Mouse (Mus musculus) E14TG2a.4 (cell line): ENCODE measurements at regions not wholly inside any gene's neighbourhood (a gene's known extent, or its start where the extent isn't known, plus 50 kb on each side); places are given as distances from the start of the nearest gene placed in this dataset.

Experiments used
- H3K27me3 ChIP-seq: 2 replicates; pipeline ENCODE4 v1.6.1; 2014; ENCODE audit warnings: low read length, control low read depth; ENCODE audit not compliant: insufficient read depth
- H3K36me3 ChIP-seq: 2 replicates; pipeline ENCODE4 v1.6.1; 2014; ENCODE audit warnings: low read length, control low read depth; ENCODE audit not compliant: insufficient read depth
- H3K4me1 ChIP-seq: replicated peaks from 2 replicates; pipeline ENCODE4 v1.6.1; 2014; ENCODE audit warnings: low read depth, low read length, control low read depth
- H3K4me3 ChIP-seq: replicated peaks from 2 replicates; pipeline ENCODE4 v1.5.1; 2014; ENCODE audit warnings: mild to moderate bottlenecking, low read length
- H3K9me3 ChIP-seq: 2 replicates; pipeline ENCODE4 v1.6.1; 2014; ENCODE audit warnings: low read length, control low read depth
- CTCF ChIP-seq: conservative IDR thresholded peaks from 2 replicates; pipeline ENCODE4 v1.5.1; 2014; ENCODE audit warnings: low read length
- NANOG ChIP-seq: IDR thresholded peaks from 2 replicates; pipeline ENCODE4 v1.6.1; 2014; ENCODE audit warnings: borderline replicate concordance, low read length, mixed read lengths
- POU5F1 ChIP-seq: IDR thresholded peaks from 2 replicates; pipeline ENCODE4 v1.6.1; 2014; ENCODE audit warnings: low read length, borderline replicate concordance

DNA sequence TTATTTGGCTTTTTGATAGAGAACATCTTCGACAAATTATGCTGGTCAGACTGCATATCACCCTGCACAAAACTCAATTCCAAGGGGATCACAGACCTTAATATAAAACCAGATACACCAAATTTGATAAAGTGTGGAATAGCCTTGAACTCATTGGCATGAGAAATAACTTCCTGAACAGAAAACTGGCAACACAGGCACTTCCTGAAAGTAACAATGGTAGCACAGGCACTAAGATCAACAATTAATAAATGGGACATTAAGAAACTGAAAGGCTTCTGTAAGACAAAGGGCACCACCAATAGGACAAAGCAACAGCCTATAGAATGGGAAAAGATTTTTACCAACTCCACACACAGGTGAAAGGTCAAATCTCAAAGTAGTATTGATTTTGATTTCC lies 141.5 kb downstream of the Fam198b start:
- Histone ChIP-seq H3K27me3 (peaks cover 9% of the 10 kb centered on the region; the same call in 1 of the 2 replicates), H3K4me1 (no peaks in the 10 kb centered on the region), H3K36me3 (no peaks in the 10 kb centered on the region), H3K9me3 (no peaks in the 10 kb centered on the region), H3K4me3 (no peak overlapping the region)
- TF ChIP-seq NANOG (no peak), CTCF (no peak), POU5F1 (no peak)

DNA sequence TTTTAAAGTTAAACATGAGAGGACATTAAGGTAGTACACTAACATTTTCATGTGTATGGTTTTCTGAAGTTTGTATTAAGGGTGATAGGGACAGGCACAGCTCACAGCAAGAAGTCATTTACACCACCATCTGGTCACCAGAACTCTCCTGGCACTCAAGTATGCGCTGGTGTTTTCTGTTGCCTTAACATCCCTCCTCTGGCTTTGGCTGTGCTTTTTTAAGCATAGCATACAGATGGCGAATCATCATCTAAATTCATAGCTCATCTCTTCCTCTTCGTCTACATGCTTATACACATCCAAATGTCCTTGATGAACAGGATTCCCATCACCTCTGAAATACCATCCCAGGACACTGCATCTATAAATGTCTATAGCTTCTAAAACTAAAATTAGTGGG lies 148.7 kb downstream of the Fam198b start:
- Histone ChIP-seq H3K27me3 (no peaks in the 10 kb centered on the region), H3K4me3 (no peak overlapping the region), H3K36me3 (no peaks in the 10 kb centered on the region), H3K9me3 (no peaks in the 10 kb centered on the region), H3K4me1 (no peaks in the 10 kb centered on the region)
- TF ChIP-seq CTCF (no peak), NANOG (no peak), POU5F1 (no peak)

DNA sequence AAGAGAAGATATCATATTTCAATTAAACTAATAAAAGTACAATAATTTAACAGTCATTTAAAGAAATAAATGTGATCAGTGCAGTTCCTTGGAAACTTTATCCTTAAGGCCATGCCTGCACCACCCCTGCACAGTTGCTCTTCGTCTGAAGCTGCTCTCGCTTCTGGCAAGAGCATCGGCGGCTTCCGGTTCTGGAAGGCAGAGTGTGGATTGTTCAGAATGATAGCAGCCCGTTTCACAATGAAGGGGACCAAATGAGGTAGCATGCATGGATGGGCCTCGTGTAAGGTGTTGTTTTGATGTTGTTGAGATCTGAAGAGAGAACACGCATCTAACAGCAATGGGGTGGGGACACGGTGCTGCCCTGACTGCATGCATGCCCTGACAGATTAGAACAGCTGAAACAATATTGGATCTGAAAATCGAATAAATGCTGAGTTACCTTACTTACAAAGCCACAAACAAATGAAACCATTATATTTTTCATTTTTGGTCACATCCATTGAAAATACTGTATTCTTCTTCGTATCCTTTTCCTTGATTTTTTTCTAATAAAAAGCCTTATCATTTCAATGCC lies 154.3 kb downstream of the Fam198b start:
- no peaks in the 10 kb centered on the region for H3K27me3 ChIP-seq
- no peak for TF ChIP-seq POU5F1
- TF ChIP-seq NANOG = no peak
- no peak for TF ChIP-seq CTCF
- H3K4me1 ChIP-seq = no peaks in the 10 kb centered on the region
- no peaks in the 10 kb centered on the region for H3K9me3 ChIP-seq
- H3K36me3 ChIP-seq = no peaks in the 10 kb centered on the region
- H3K4me3 ChIP-seq = no peak overlapping the region

DNA sequence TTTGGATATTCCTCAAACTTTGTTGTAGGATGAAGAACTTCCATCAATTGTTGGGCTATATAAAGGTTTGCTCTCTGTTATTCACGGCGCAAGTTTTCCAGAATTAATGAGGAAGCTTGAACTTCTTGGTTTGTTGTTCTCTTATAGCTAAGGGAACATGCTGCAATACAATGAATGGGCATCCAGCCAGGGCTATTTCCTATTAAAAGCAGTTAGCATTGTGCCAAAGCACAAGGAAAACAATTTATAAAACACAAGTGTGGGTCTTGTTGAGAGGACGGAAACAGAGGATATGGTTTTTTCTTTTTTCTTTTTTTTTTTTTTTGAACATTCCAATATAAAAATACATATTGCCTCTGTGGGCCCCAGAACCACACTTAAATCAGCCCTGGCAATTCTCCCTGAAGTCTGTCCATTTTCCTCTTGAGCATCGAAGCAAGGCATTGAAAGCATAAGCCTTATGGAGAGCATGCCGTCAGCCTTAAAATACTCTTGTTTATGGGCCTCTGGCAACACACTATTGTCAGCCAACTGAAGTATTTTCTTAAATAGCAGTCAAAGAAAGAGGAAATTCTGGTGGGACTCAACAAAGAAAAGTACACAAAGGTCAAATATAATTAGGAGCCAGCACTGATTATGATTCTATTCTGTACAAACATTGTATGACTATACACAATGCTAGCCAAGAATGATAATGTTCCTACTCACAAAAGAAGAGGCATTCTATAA lies 158.6 kb downstream of the Fam198b start:
- Histone ChIP-seq H3K9me3 (no peaks in the 10 kb centered on the region), H3K4me1 (no peaks in the 10 kb centered on the region), H3K4me3 (no peak overlapping the region), H3K36me3 (no peaks in the 10 kb centered on the region), H3K27me3 (no peaks in the 10 kb centered on the region)
- TF ChIP-seq CTCF (no peak), POU5F1 (no peak), NANOG (no peak)

DNA sequence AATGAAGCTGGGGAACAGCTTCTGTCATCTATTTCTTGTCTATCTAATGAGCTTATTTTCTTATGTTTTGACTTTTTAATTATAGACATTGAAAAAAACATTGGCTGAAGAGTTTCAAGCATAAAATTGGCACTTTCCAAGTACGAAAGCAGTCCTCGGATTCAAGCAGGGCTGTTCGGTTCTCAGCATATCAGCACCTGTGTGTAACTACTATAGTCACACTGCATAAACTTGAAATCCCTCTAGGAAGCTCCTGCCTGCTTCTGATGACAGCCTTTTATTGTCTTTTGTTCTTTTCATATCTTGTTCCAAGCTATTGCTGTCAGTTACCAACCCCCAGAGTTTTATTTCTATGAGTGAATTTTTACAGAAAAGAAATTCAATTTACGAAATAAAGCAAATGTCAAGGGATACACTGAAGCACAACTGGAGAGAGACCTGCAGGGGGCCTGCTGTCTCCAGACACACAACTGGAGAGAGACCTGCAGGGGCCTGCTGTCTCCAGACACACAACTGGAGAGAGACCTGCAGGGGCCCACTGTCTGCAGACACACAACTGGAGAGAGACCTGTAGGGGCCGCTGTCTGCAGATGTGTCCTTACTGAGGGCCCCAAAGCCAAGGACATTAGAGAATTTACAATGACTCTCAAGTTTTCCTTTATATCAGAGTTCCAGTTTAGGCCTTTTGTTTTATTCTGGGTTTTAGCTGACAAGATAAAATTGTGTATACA lies 165.3 kb downstream of the Fam198b start:
- no peak for TF ChIP-seq NANOG
- TF ChIP-seq POU5F1 = no peak
- no peak for TF ChIP-seq CTCF
- Histone ChIP-seq H3K4me1 (no peaks in the 10 kb centered on the region), H3K27me3 (no peaks in the 10 kb centered on the region), H3K4me3 (no peak overlapping the region), H3K36me3 (no peaks in the 10 kb centered on the region), H3K9me3 (no peaks in the 10 kb centered on the region)

DNA sequence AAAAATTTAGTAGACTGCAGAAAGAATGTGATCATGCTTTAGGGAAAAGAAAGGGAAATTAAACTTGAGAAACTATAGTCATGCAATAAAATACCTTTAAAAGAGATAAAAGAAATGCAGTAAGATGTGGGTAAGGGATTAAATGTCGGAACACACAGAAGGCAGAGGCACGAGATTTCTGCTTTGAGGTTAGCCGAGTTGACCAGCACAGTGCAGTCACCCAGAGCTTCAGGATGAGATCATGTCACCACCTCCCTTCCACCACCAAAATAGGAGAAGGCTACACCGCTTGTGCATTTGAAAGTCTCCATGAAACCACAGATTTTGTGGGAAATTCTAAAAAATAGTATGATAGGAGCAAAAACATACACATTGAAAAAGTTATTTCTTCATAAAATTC lies 166.6 kb downstream of the Fam198b start:
- TF ChIP-seq NANOG = no peak
- no peak for TF ChIP-seq POU5F1
- TF ChIP-seq CTCF = no peak
- Histone ChIP-seq H3K27me3 (no peaks in the 10 kb centered on the region), H3K36me3 (no peaks in the 10 kb centered on the region), H3K9me3 (no peaks in the 10 kb centered on the region), H3K4me3 (no peak overlapping the region), H3K4me1 (no peaks in the 10 kb centered on the region)

DNA sequence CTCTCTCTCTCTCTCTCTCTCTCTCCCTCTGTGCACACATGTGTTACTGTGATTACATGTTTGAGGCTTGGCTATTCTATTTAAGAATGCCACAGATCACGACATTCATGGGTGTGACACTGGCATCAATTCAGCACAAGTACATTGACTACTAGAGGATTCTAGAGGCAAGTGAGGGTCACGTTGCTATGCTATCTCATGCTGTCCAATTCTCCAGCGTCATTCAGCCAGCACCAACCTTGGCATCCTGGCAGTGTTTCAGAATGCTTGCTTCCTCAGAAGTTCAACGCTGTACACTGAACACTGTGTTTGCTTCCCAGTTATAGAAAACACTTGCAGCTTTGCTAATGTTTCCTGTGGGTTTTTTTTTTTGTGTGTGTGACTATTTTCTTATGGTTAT lies 167.6 kb downstream of the Fam198b start:
- Histone ChIP-seq H3K4me1 (no peaks in the 10 kb centered on the region), H3K4me3 (no peak overlapping the region), H3K36me3 (no peaks in the 10 kb centered on the region), H3K9me3 (no peaks in the 10 kb centered on the region), H3K27me3 (no peaks in the 10 kb centered on the region)
- no peak for TF ChIP-seq NANOG
- TF ChIP-seq CTCF = no peak
- TF ChIP-seq POU5F1 = no peak

DNA sequence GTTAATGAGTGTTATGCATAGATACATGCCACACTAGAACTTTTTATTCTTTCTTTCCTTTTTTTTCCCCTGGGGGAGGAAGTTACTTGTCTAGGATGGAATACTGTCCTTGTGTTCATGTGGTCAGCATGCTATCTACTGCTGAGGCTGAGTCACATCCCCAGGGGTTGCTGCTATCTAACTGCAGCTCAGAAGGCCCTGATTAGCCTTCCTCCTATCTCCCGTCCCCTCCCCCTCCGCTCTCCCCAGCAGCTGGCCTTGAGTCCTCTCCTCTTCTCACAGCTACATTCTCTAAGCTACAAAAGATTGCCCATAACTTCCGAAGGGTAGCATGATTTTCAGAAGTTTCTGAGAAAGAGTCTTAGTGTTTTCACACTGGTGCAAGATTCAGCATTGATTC lies 168.5 kb downstream of the Fam198b start:
- no peaks in the 10 kb centered on the region for H3K9me3 ChIP-seq
- no peak overlapping the region for H3K4me3 ChIP-seq
- no peaks in the 10 kb centered on the region for H3K27me3 ChIP-seq
- H3K4me1 ChIP-seq = no peaks in the 10 kb centered on the region
- no peaks in the 10 kb centered on the region for H3K36me3 ChIP-seq
- TF ChIP-seq CTCF (no peak), POU5F1 (no peak), NANOG (no peak)
